Mouse (Mus musculus) erythroblast, embryonic 14.5 days (primary cell): Measurements from ENCODE around the gene Etfdh. TPM values are rescaled to one million over a fixed set of nuclear protein-coding genes. Genes with fewer than 3 reads are reported as not detected.

Source experiments
- H3K27me3 ChIP-seq: 2 replicates; pipeline ENCODE4 v1.6.1; 2012; ENCODE audit warnings: inconsistent platforms; ENCODE audit not compliant: control insufficient read depth
- H3K36me3 ChIP-seq: 2 replicates; pipeline ENCODE4 v1.6.1; 2012; ENCODE audit warnings: mild to moderate bottlenecking, inconsistent platforms; ENCODE audit not compliant: control insufficient read depth
- H3K4me1 ChIP-seq: 2 replicates; pipeline ENCODE4 v1.6.1; 2012; ENCODE audit warnings: inconsistent platforms; ENCODE audit not compliant: control insufficient read depth
- H3K4me3 ChIP-seq: replicated peaks from 2 replicates; pipeline ENCODE3; 2012; ENCODE audit warnings: moderate library complexity, mild to moderate bottlenecking, inconsistent platforms
- H3K9me3 ChIP-seq: 2 replicates; pipeline ENCODE4 v1.6.1; 2012; ENCODE audit warnings: low read length, inconsistent platforms, mixed read lengths; ENCODE audit not compliant: control insufficient read depth
- GATA1 ChIP-seq: IDR thresholded peaks from 2 replicates; pipeline ENCODE4 v1.6.1; 2012; ENCODE audit warnings: low read length, inconsistent platforms, mixed read lengths
- TAL1 ChIP-seq: IDR thresholded peaks from 3 replicates; pipeline ENCODE4 v1.6.1; 2012; ENCODE audit warnings: low read length, inconsistent platforms, mixed read lengths
- polyA plus RNA-seq: library from polyadenylated mRNA; stranded (reverse); fragments of >175 nt; gene quantifications from 2 replicates; pipeline ENCODE4 v1.2.3, GENCODE M21; 2012

Etfdh gene
- polyA plus RNA-seq, 1 experiment = 1.1 TPM

DNA sequence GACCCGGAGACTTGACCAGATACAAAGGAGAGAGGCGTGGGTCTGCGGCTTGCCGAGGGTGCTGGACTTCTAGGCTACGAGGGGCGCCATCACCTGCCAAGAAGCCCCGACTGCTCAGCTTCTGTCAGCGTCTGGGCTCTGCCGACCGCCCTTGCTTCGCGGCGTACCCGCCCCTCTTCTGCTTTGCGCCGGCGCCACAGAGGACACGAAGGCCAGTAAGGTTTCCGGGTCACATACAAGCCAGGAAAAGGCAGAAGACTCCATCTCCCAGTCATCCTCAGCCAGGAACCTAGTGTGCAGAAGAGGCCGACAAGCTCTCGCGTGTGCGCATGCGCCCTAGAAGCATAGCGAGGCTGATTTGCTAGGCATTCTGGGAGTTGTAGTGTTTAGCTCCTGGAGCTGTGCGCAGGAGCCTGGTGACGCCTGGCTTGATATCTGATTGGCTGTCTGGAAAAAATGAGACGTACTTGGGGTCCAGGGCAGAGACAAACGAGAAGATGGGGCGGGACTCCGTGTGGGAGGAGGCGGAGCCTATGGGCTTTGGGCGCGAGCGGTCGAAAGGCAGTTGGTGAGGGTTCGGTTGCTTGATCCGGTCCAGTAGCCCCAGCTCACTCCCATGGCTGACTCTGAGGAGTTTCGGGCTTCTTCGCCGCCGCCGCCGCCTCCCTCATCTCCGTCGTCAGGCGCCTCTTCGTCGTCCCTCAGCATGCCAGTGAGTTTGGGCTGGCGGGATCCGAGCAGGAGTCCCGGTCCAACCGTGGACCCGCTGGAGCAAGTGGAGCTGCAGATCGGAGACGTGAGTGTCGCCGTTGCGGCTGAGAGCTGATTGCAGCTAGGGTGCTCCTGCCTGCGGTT is 512 bp downstream of the Etfdh start, which contains the start of gene 4930579G24Rik:
Gene 4930579G24Rik (plus strand): TSS at position 519 of the 855 bp plus-strand sequence.
- peaks cover 29% of the 10 kb centered on the region for H3K36me3 ChIP-seq
- peaks cover 26% of the 10 kb centered on the region for H3K4me1 ChIP-seq
- peak within 1 kb of the TSS; percentile 82 for H3K4me3 ChIP-seq
- no peaks in the 10 kb centered on the region for H3K27me3 ChIP-seq
- H3K9me3 ChIP-seq = peaks cover 6% of the 10 kb centered on the region
- TF ChIP-seq GATA1 (peak; percentile 65), TAL1 (no peak)

DNA sequence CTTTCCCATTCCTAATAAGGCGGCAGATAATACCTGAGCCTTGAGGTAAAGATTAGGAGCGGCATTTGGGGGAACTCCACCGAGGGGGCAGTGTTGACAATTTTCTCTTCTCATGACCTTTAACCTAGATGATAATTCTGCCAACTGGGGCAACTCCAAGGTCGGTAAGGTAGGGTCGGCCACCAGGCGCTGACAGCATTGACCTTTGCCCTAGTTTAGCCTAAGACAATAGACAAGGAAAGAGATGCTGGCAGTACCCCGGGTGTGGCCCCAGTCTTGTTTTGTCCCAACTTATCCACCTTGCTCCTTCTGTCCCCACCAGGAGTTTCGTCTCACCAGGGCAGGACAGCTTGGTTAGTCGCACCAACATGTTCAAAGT is 1.1 kb downstream of the Etfdh start:
- Histone ChIP-seq H3K4me1 (peaks cover 26% of the 10 kb centered on the region), H3K9me3 (peaks cover 2% of the 10 kb centered on the region), H3K27me3 (no peaks in the 10 kb centered on the region), H3K36me3 (peaks cover 28% of the 10 kb centered on the region), H3K4me3 (peak overlapping the region; percentile 82)
- TF ChIP-seq GATA1 = no peak; the same call in 1 of the 2 replicates
- TF ChIP-seq TAL1 = no peak

DNA sequence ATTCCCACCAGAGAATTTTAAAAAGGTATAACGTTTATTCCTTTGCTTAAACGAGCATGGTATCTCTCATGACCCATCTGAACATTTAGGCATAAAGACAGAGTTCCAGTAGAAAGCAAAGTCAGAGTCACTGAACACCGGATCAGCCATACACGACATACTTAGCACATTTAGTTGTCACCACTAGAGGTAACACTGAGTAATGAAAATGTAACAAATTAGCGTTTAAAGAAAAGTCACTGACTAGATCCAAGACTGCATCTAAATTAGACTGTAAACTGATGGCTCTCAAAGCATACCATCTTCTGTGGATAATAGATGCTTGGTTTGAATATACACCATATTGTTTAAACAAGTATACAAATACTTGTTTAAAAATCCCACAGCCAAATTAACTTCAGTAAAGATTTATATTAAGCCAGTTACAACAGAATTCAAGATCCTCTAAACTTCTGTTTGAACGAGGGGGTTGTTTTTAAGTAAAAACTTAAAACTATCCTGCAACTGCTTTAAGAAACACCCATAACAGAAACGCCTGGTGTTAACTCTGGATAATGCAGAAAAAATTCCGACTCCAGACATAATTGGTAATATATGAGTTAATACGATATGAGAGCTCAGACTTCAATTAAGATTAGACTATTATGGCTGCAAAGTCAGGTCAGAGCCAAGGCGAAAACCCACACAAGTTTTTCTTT is 1.7 kb downstream of the Etfdh start:
- H3K36me3 ChIP-seq = peaks cover 27% of the 10 kb centered on the region
- peaks cover 26% of the 10 kb centered on the region for H3K4me1 ChIP-seq
- TF ChIP-seq TAL1 (no peak), GATA1 (no peak)
- H3K9me3 ChIP-seq = no peaks in the 10 kb centered on the region
- H3K4me3 ChIP-seq = peak overlapping the region; percentile 82
- no peaks in the 10 kb centered on the region for H3K27me3 ChIP-seq

DNA sequence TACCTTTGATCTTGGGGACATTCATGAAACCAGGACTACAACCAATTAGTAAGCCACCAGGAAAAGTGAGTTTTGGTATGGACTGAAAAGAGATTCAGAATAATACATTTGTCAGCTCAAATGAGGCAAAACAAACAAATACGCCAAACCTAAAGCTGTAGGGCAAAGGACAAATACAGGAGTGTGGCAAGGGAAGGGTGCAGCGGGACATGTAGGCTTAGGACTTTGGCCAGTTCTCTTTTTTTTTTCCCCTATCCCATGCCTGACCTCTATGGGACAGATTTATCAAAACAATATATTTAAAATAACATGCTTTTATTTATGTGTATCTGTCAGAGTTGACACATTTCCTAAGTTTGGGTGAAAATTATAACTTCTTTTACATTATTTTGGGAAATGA is 19.4 kb downstream of the Etfdh start:
- Histone ChIP-seq H3K4me1 (no peaks in the 10 kb centered on the region), H3K36me3 (peaks cover 78% of the 10 kb centered on the region), H3K4me3 (no peak overlapping the region), H3K27me3 (no peaks in the 10 kb centered on the region), H3K9me3 (peaks cover 3% of the 10 kb centered on the region)
- TF ChIP-seq GATA1 = no peak
- TF ChIP-seq TAL1 = no peak

DNA sequence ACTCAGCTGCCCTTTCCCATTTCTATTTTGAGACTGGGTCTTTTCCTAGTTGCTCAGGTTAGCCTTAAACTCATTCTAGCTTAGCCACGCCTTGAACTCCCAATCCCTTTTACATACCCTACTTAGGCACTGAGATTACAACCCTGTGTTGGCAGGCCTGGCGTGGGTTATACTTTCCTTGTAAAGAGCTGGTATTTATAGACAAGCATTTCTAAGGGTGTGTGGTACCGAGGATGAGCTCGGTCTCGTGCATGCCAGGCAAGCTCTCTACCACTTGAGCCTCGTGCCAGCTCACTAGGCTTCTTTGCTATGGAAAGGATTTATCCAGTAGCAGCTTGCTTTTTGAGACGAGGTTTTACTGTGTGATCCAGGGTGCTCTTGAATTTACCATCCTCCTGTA is 33.8 kb downstream of the Etfdh start:
- H3K4me1 ChIP-seq = peaks cover 27% of the 10 kb centered on the region
- H3K36me3 ChIP-seq = peaks cover 77% of the 10 kb centered on the region
- no peak overlapping the region for H3K4me3 ChIP-seq
- no peaks in the 10 kb centered on the region for H3K9me3 ChIP-seq
- no peak for TF ChIP-seq TAL1
- TF ChIP-seq GATA1 = no peak
- no peaks in the 10 kb centered on the region for H3K27me3 ChIP-seq

DNA sequence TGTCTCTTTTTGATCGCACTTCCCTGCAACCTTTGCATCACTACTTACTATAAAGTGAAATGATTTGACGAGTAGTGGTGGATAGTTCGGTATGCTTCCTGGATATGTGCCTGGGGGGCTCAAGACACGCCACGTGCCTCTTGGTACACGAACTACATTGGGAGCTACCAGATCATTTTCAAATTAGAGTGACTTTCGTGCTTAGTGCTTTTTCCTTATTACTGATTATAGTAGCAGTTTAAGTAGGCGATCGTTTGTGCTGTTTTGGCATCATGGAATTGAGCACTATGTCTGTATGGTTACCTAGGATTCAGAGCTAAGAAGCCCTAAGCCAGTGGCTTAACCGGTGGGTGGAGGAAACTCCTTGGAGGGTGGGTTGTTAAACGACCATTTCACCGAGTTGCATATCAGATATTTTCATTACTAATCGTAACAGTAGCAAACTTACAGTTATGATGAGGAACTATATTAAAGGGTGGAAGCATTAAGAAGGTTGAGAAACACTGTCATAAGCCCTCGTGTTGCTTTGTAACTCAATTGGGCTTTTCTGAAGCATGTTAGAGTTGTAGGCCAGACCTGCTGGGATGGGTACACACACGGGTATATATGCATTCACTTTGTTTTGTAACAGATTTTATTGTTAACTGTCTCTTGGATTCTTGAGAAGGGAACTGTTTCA is 37.4 kb downstream of the Etfdh start:
- Histone ChIP-seq H3K36me3 (peaks cover 42% of the 10 kb centered on the region), H3K4me1 (peaks cover 40% of the 10 kb centered on the region), H3K27me3 (no peaks in the 10 kb centered on the region), H3K4me3 (peak overlapping the region; percentile 76), H3K9me3 (no peaks in the 10 kb centered on the region)
- TF ChIP-seq TAL1 (no peak), GATA1 (no peak)

DNA sequence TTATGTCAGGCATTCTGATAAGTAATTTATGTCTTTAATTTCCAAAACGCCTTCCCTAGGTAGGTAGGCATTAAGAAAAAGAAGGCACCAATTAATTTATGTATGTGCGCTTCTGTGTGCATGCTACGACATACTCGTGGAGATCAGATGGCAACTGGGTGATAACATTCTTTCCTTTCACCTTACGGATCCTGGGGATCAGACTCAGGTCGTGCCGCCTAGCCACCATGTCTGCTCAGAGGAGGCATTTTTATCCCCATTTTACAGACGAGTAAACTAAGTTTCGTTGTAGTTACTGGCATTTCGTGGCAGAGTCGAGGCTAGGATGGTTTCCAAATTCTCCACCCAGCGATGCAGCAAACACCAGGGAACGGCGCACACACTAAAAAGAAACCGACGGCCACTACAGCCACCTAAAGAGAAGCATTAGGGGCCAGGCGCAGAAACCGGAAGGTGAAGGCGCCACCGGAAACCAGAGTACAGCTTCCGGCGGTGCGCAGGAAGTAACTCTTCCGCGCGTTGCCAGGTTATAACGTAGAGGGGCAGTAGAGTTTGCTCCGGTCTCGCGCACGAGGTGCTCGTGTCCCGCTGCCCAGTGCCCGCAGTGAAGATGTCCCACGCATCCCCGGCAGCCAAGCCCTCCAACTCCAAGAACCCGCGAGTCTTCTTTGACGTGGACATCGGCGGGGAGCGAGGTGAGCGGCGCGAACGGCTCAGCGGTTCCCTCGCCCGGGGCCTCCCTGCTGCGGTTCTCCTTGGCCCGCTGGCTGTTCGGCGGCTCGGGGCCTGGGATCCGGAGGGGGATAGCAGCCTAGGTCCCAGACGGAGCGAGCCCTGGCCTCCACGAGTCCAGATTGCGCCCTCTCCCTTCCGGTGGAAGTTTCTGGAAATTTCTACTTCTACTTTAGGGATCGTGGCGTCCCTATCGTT is 38.2 kb downstream of the Etfdh start, which contains the start of gene Ppid:
Gene Ppid (plus strand): TSS at position 480 of the 930 bp plus-strand sequence.
- TF ChIP-seq TAL1 = no peak
- no peak for TF ChIP-seq GATA1
- peaks cover 44% of the 10 kb centered on the region for H3K4me1 ChIP-seq

DNA sequence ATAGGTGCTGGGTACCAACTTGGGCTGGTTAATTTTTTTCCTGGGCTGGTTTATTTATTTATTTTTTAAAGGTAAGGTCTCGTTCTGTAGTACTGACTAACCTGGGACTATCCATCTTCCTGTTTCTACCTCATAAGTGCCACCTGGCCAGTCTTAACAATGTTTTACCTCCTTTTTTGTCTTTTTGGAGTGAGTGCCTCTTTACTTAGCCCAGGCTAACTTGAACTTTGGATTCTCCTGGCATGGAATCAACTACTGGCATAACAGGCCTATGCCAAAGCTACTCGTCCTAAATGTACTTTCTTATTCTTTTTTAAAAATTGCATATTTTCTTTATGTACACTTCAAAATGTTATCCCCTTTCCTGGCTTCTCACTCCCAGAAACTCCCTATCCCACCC is 39.6 kb downstream of the Etfdh start:
- Histone ChIP-seq H3K4me1 (peaks cover 49% of the 10 kb centered on the region), H3K27me3 (no peaks in the 10 kb centered on the region), H3K4me3 (no peak overlapping the region), H3K9me3 (no peaks in the 10 kb centered on the region; the same call in 1 of the 2 replicates), H3K36me3 (peaks cover 19% of the 10 kb centered on the region)
- TF ChIP-seq GATA1 = no peak
- TF ChIP-seq TAL1 = no peak

More for the DNA sequence above, 38.2 kb downstream of the Etfdh start, which contains the start of gene Ppid:
- H3K9me3 ChIP-seq = no peaks in the 10 kb centered on the region
- peak within 1 kb of the TSS; percentile 76 for H3K4me3 ChIP-seq
- H3K36me3 ChIP-seq = peaks cover 34% of the 10 kb centered on the region
- no peaks in the 10 kb centered on the region for H3K27me3 ChIP-seq
